Mouse (Mus musculus): ENCODE data around the gene Cep350. TPM values are rescaled to one million over a fixed set of nuclear protein-coding genes. Genes with fewer than 3 reads are reported as not detected.

Gene Cep350
- total RNA-seq (2023): 61.8 and 75.6 TPM in 2 replicates

GRCm38 (mm10) chr1:155973068-155973718, at the start of gene Cep350:
Gene Cep350 (minus strand): TSS chr1:155973255.

GRCm38 (mm10) chr1:155812581-155813499, 160.2 kb downstream of the Cep350 start, which contains the start of gene Qsox1:
Gene Qsox1 (minus strand): TSS chr1:155812889.

Other genes with a start within 250 kb of the Cep350 start
- gene Lhx4, start 221.6 kb downstream of the Cep350 start, total RNA-seq (2023): not detected in 2 replicates
- gene Qsox1, start 160.4 kb downstream of the Cep350 start, total RNA-seq (2023): 100 and 116 TPM in 2 replicates
- 53.0 and 62.0 TPM in 2 replicates for gene Tor1aip2, start 62.1 kb upstream of the Cep350 start, total RNA-seq (2023)
- gene Tor1aip1, start 63.2 kb upstream of the Cep350 start, total RNA-seq (2023): 201 and 223 TPM in 2 replicates
- not detected in 2 replicates for gene Fam163a, start 231.8 kb upstream of the Cep350 start, total RNA-seq (2023)

Measured in neutrophil, adult 65 days (primary cell).